21 mouse cellular contexts compared by ENCODE assay signal in genomic region chr15:90446076-90446475, GRCm38 (mm10).
DNase-seq lines count a peak whose midpoint lies in the region; ATAC-seq and TF ChIP-seq lines count a peak whose summit lies in the region.
"Had no signal": no experiment of that assay in that cellular context is flagged by ENCODE, and none has a peak within 500 bp of the region (broad histone marks: within the 10 kb centered on the region; RNA-seq: fewer than 3 reads in every experiment).

No protein-coding gene starts in this region.

- H3K36me3 ChIP-seq in intestine, embryonic 16.5 days (ENCODE audit: control insufficient read depth, insufficient read depth, low read length), result no peaks in the 10 kb centered on the region
- H3K36me3 ChIP-seq in intestine, postnatal 0 days (ENCODE audit: control insufficient read depth, insufficient read depth), result no peaks in the 10 kb centered on the region
- H3K36me3 ChIP-seq: G1E had no signal

- no peaks in the 10 kb centered on the region for H3K4me1 ChIP-seq in intestine, embryonic 16.5 days (ENCODE audit: control insufficient read depth, insufficient read depth, low read length)
- H3K4me1 ChIP-seq in intestine, postnatal 0 days (replicated peaks; ENCODE audit: control insufficient read depth, insufficient read depth, low read length), result no peaks in the 10 kb centered on the region

- peak; percentile 40; the same call in 1 of the 2 replicates for ATAC-seq in intestine, embryonic 16.5 days
- no peak for ATAC-seq in intestine, postnatal 0 days
- ATAC-seq: activated CD4-positive, CD25-positive, alpha-beta regulatory T cell, adult 4 months; CD4-positive, CD25-positive, alpha-beta regulatory T cell, adult 4 months; Patski had no signal

- DNase-seq in fat pad, adult 2 months (ENCODE audit: extremely low read depth, low read depth, low spot score), result peak; percentile 67
- DNase-seq in gonadal fat pad, adult 2 months (ENCODE audit: low read depth), result peak; percentile 74
- no peak for DNase-seq in heart, postnatal 14 days
- DNase-seq in natural killer cell, adult 2 months (ENCODE audit: low spot score in 2 of 2), result no peak
- DNase-seq: adrenal gland, adult 2 months; adrenal gland, adult 8-10 months; adrenal gland, postnatal 10 days; adrenal gland, postnatal 14 days; adrenal gland, postnatal 25 days; adrenal gland, postnatal 36 days; B cell, adult 2 months; cerebellum, adult 11 months; cerebellum, adult 11-12 months; cerebellum, adult 18-20 months had no signal

- no peak for TF ChIP-seq CTCF in intestine, postnatal 0 days (IDR thresholded peaks at IDR 0.05; ENCODE audit: low read depth)

- H3K27me3 ChIP-seq in intestine, embryonic 16.5 days (replicated peaks; ENCODE audit: control insufficient read depth, insufficient read depth, low read length), result no peaks in the 10 kb centered on the region
- no peaks in the 10 kb centered on the region for H3K27me3 ChIP-seq in intestine, postnatal 0 days (replicated peaks; ENCODE audit: control insufficient read depth, insufficient read depth, low read length)
- H3K27me3 ChIP-seq: CH12.LX, Patski had no signal

- no peak overlapping the region for H3K4me2 ChIP-seq in intestine, embryonic 16.5 days (ENCODE audit: low read depth, low read length)
- no peak overlapping the region for H3K4me2 ChIP-seq in intestine, postnatal 0 days (replicated peaks; ENCODE audit: low read depth)

- no peak overlapping the region for H3K4me3 ChIP-seq in intestine, embryonic 16.5 days (ENCODE audit: low read length)
- no peak overlapping the region for H3K4me3 ChIP-seq in intestine, postnatal 0 days (ENCODE audit: low read depth, low read length)

- H3K9ac ChIP-seq in intestine, embryonic 16.5 days (ENCODE audit: low read depth, low read length), result no peak overlapping the region
- H3K9ac ChIP-seq in intestine, postnatal 0 days (ENCODE audit: low read depth, low read length), result no peak overlapping the region

- H3K9me3 ChIP-seq in intestine, embryonic 16.5 days (ENCODE audit: control insufficient read depth, low read length), result no peaks in the 10 kb centered on the region
- no peaks in the 10 kb centered on the region for H3K9me3 ChIP-seq in intestine, postnatal 0 days (ENCODE audit: control insufficient read depth)

- no peak overlapping the region for H3K27ac ChIP-seq in intestine, embryonic 16.5 days (ENCODE audit: low read length)
- H3K27ac ChIP-seq in intestine, postnatal 0 days (ENCODE audit: low read depth, low read length), result no peak overlapping the region

- intact Hi-C loops in heart, postnatal 14 days (cut with DNase I), result no loop called here

- WGBS in intestine, embryonic 16.5 days, result 78% methylated on average over 1 of the region's 1 CpGs
- 43% methylated on average over 1 of the region's 1 CpGs for WGBS in intestine, postnatal 0 days

Comparison
In these comparisons a context has a peak if more than half of its experiments do, and no peak if none do; other contexts are left out.
1. DNase-seq: peak in fat pad, adult 2 months (single experiment) and gonadal fat pad, adult 2 months (single experiment); none in heart, postnatal 14 days (0 of 2) and natural killer cell, adult 2 months (0 of 2).